Mouse (Mus musculus) adrenal gland, adult 2 months (tissue): ENCODE results near the gene Ublcp1. TPM values are rescaled to one million over a fixed set of nuclear protein-coding genes. Genes with fewer than 3 reads are reported as not detected.

ENCODE experiments used
- DNase-seq: peaks from one replicate; pipeline ENCODE4 v3.0.0; 2021
- long read RNA-seq: library from polyadenylated mRNA; stranded (forward); transcript quantifications from one replicate; pipeline ENCODE4 v2.0.0, GENCODE M21; 2021
- polyA plus RNA-seq: library from polyadenylated mRNA; depleted of rRNA; stranded (reverse); fragments of >200 nt; gene quantifications from 2 replicates; pipeline ENCODE4 v1.2.3, GENCODE M21; 2012; rRNA removed
- total RNA-seq, 2 experiments: library from RNA; stranded (reverse); gene quantifications; 2 replicates each; pipeline ENCODE4 v1.2.3; 2021

Gene Ublcp1
- total RNA-seq (10 to 100 TPM; 34.3 to 47.8 TPM), polyA plus RNA-seq (1.6 and 2.3 TPM in 2 replicates)
- long read RNA-seq, transcript Ublcp1-201 (11 exons, 2,088 nt), result major isoform, 38 of 45 reads
- long read RNA-seq, partial matches to known transcripts, result 1 of 45 reads
- long read RNA-seq, other reads (novel, unspliced or antisense), result 6 of 45 reads

DNA sequence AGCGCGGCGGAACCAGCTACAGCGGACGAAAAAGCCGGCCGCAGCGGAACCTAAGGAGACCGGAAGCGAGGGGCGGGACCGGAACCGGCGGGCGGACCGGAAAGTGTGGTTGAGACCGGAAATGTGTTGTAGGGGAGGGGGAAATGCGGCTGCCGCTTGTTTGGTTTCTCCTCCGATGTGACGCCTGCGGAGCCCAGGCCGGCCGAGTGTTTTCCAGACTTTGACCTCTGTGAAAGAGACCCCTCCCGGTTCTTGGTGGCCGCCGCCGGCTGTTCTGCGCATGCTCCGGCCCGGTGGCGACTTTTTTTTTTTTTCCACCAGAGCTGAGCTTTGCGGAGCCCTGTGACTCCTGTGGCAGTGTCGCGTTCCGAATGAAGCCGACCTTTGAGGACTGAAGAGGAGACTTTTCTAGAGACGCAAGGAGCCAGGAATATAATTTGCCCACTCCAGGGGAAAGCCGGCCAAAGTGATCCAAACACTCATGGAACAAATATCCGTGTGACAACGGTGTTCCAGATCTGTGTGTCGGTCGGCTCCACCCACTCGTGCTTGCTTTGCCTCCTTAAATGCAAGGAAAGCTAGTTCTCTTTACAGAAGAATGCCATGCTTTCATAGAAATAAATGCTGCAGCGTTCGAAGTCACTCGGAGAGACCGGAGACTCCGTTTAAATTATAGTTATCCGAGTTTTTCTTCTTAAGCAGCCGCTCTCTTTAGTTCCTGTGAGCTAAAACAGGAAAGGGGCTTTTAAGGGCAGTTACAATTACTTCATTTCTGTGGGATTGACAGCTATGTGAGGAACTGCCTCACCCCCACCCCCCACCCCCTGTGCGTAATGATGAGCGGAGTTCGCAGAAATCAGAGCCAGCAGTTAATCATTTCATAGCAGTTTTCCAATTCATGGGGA, at the start of gene Ublcp1:
TSS of gene Ublcp1 (minus strand) at position 67 of the 905 bp plus-strand sequence.
- DNase-seq, result peak; percentile 95

GRCm38 (mm10) chr11:44519096-44519949, 49.0 kb upstream of the Ublcp1 start:
- DNase-seq, result peak; percentile 58

- peak; percentile 87 for DNase-seq
Observed at GRCm38 (mm10) chr11:44518281-44519095, 48.2 kb upstream of the Ublcp1 start, which contains the start of gene Rnf145. Gene Rnf145, plus strand, starts transcription at chr11:44518964.

GRCm38 (mm10) chr11:44517561-44518280, 47.4 kb upstream of the Ublcp1 start:
- no peak for DNase-seq

- no peak for DNase-seq
Observed at GRCm38 (mm10) chr11:44516362-44516761, 46.1 kb upstream of the Ublcp1 start.

- DNase-seq, result no peak
Observed at GRCm38 (mm10) chr11:44514666-44515065, 44.4 kb upstream of the Ublcp1 start.

- no peak for DNase-seq
Observed at GRCm38 (mm10) chr11:44513026-44513422, 42.7 kb upstream of the Ublcp1 start.

- no peak for DNase-seq
Observed at GRCm38 (mm10) chr11:44512044-44513025, 42.0 kb upstream of the Ublcp1 start.

DNA sequence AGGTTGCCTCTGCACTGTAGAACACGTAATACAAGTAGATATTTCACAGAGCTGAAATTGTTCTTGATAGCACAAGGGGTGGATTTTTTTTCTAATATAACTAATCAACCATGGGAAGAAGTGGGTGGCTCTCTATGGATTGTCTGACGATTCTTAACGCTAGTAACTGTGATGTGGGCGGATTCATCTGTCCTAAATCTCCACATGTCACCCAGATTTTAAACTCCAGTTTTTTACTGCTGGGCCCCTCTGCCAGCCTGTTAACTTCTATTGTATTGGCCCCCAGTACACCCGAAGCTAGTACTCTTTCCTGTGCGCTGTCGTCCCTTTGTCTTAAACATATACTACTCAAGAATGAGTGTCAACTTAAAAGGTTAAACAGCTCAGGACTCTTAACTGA, 40.1 kb upstream of the Ublcp1 start:
- DNase-seq, result no peak

GRCm38 (mm10) chr11:44509906-44510305, 39.6 kb upstream of the Ublcp1 start:
- no peak for DNase-seq

DNA sequence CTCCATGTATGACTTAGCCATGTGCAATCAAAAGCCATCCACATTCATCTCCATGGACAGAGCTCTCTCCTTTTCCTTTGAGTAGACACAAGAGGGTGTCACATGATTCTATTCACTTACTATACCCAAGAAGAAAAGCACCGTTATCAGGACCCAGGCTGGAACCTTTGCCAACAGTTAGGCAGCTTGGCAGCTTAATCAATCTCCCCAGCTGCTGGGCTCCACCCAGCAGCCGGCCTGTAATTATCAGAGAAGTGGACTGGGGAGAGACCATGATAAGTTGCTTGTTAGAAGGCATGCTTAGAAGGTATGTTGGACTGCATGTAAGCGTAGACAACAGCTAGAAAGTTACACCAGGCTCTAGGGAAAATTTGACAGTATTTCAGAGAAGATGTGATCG, 38.6 kb upstream of the Ublcp1 start:
- DNase-seq, result no peak

- DNase-seq, result no peak
Observed at GRCm38 (mm10) chr11:44504761-44505160, 34.5 kb upstream of the Ublcp1 start.

- no peak for DNase-seq
Observed at GRCm38 (mm10) chr11:44504146-44504545, 33.8 kb upstream of the Ublcp1 start.

- DNase-seq, result no peak
Observed at GRCm38 (mm10) chr11:44502931-44503330, 32.6 kb upstream of the Ublcp1 start.

- no peak for DNase-seq
Observed at GRCm38 (mm10) chr11:44501477-44501876, 31.2 kb upstream of the Ublcp1 start.

- no peak for DNase-seq
Observed at GRCm38 (mm10) chr11:44500966-44501365, 30.7 kb upstream of the Ublcp1 start.

DNA sequence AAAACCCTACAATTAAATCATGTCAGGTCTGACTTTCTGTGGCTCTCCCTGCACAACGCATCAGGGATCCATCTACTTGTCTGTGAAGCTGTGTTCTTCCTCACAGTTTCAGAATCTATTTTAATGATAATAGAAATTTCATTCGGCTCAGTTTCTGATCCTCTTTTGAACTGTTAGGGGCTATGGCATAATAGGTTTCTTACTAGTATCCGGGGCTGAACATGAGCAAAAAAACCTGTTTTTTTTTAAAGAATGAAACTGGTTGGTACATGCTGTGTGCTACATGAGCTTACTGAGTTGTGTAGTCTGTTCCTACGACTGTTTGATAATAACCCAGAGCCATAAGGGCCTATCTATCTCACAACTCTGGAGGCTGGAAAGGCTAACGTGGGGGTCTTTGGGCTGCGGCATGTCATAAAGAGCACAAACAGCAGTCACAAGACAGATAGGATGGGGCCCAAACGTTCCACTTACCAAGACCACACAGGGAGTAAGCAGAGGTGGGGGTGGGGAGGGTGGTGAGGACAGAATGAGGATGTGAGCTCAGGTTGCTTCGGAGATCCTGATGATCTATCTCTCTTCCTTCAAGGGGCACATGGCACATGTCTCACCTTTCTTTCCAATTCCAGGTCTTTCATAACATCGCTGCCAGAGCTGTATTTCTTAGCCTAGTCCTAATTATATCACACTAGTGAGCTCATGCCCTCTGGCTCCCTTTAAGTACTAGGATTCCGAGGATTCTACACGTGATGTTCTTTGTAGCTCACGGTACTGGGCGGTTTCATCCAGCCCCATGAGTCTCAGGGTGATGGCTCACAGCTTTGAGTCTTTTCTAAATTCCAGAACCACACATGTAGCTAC, 28.3 kb upstream of the Ublcp1 start:
- DNase-seq, result no peak

DNA sequence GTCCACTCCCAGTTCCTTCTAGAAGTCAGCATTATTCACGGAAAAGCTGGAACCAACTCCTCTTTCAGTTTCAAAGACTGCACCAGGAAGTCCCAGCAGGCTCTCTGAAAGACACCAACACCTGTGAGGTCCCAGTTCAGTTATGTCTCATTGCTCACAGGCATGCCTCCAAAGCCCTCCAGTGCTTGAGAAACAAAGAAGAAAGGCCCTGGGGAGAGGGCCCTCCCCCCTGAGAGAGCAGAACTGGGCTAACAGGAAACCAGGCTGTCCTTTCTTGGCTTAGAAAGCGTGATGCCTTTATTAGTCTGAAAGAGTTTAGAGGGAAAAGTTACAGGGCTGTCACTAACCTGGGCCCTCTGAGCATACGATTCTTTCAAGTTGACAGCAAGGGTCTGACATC, 25.9 kb upstream of the Ublcp1 start:
- no peak for DNase-seq
